Mouse (Mus musculus) inflammation-experienced regulatory T-cells, adult 6 months (primary cell): ENCODE data around the gene A030005K14Rik. TPM values are rescaled to one million over a fixed set of nuclear protein-coding genes. Genes with fewer than 3 reads are reported as not detected.
A peak's percentile ranks its signal among the peaks of the same experiment; 100 is the strongest.

ENCODE experiments used
- ATAC-seq: one replicate; pipeline ENCODE4 v1.8.0; 2017
- polyA plus RNA-seq, 3 experiments: library from polyadenylated mRNA; unstranded; fragments of 100-300 nt; shearing (Covaris generic); gene quantifications; one replicate each; pipeline ENCODE4 v1.2.1; 2017

The A030005K14Rik gene
- not detected for polyA plus RNA-seq

- no peak for ATAC-seq
Observed at GRCm38 (mm10) chr1:83059278-83059677, at the start of gene A030005K14Rik. Gene A030005K14Rik (minus strand): TSS chr1:83059378.

GRCm38 (mm10) chr1:83107410-83107978 lies 48.3 kb upstream of the A030005K14Rik start:
- ATAC-seq: no peak

GRCm38 (mm10) chr1:83105464-83105863 lies 46.3 kb upstream of the A030005K14Rik start:
- ATAC-seq: no peak

- no peak for ATAC-seq
Observed at GRCm38 (mm10) chr1:83101891-83102290, 42.7 kb upstream of the A030005K14Rik start.

GRCm38 (mm10) chr1:83099580-83100137 lies 40.5 kb upstream of the A030005K14Rik start:
- ATAC-seq: no peak

GRCm38 (mm10) chr1:83099160-83099559 lies 40.0 kb upstream of the A030005K14Rik start:
- ATAC-seq: no peak

GRCm38 (mm10) chr1:83096935-83097334 lies 37.8 kb upstream of the A030005K14Rik start:
- no peak for ATAC-seq

GRCm38 (mm10) chr1:83091268-83091667 lies 32.1 kb upstream of the A030005K14Rik start:
- ATAC-seq: peak; percentile 48

GRCm38 (mm10) chr1:83084790-83085189 lies 25.6 kb upstream of the A030005K14Rik start:
- no peak for ATAC-seq

- peak; percentile 59 for ATAC-seq
Observed at GRCm38 (mm10) chr1:83077016-83077415, 17.8 kb upstream of the A030005K14Rik start.

- peak; percentile 55 for ATAC-seq
Observed at GRCm38 (mm10) chr1:83076190-83076917, 17.2 kb upstream of the A030005K14Rik start.

- ATAC-seq: no peak
Observed at GRCm38 (mm10) chr1:83075526-83076189, 16.5 kb upstream of the A030005K14Rik start.

- no peak for ATAC-seq
Observed at GRCm38 (mm10) chr1:83067205-83067604, 8.0 kb upstream of the A030005K14Rik start.

- no peak for ATAC-seq
Observed at GRCm38 (mm10) chr1:83066577-83066976, 7.4 kb upstream of the A030005K14Rik start.

- peak; percentile 65 for ATAC-seq
Observed at GRCm38 (mm10) chr1:83064851-83065250, 5.7 kb upstream of the A030005K14Rik start.

GRCm38 (mm10) chr1:83060643-83061042 lies 1.5 kb upstream of the A030005K14Rik start, which contains the start of gene Krtap28-13:
Gene Krtap28-13 (plus strand): TSS chr1:83060930.
- ATAC-seq: no peak

- ATAC-seq: no peak
Observed at GRCm38 (mm10) chr1:83058481-83058880, 697 bp downstream of the A030005K14Rik start.

- ATAC-seq: no peak
Observed at GRCm38 (mm10) chr1:83044882-83045427, 14.2 kb downstream of the A030005K14Rik start, which contains the start of gene Gm47969. Gene Gm47969 (plus strand): TSS chr1:83044932.

- no peak for ATAC-seq
Observed at GRCm38 (mm10) chr1:83042380-83042779, 16.8 kb downstream of the A030005K14Rik start, which contains the start of gene Krtap28-10. Gene Krtap28-10 (minus strand): TSS chr1:83042480.

- no peak for ATAC-seq
Observed at GRCm38 (mm10) chr1:83039080-83039479, 20.1 kb downstream of the A030005K14Rik start.

GRCm38 (mm10) chr1:83038109-83038672 lies 21.0 kb downstream of the A030005K14Rik start, which contains the start of gene Slc19a3:
Gene Slc19a3 (minus strand): TSS chr1:83038448.
- no peak for ATAC-seq
